Mouse (Mus musculus) right cerebral cortex, adult 18-20 months (tissue): Measurements from ENCODE around the gene Cd72.

Source experiments
- DNase-seq: peaks from one replicate; pipeline ENCODE4 v3.0.0; 2022; ENCODE audit warnings: mixed read lengths

Gene Cd72

DNA sequence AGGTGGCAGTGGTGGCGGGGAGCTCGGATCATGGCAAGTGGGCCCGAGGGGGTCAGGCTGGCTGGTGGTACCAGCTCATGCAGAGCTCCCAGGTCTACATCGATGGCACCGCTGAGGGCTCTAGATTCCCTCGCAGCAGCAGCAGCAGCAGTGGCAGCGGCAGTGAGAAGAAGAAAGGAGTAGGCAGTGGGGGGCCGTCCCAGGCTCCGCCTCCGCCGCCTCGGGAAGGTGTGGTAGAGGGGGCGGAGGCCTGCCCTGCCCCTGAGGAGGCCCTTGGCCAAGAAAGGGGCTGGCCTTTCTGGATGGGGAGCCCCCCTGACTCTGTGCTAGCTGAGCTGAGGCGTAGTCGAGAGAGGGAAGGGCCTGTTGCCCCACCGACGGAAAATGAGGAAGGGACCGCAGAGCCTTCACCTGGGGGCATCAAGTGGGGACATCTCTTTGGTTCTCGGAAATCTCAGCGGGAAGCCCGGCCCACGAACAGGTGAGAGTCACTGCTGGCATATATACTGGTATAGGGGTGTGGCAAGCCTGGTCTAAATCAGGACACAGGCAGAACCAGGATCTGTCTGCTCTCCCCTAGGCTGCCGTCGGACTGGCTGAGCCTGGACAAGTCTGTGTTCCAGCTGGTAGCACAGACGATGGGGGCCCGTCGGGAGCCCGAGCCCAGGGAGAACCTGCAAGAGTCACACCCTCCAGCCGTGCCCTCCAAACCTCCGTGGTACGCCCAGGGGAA, 28.6 kb downstream of the Cd72 start:
- no peak for DNase-seq

DNA sequence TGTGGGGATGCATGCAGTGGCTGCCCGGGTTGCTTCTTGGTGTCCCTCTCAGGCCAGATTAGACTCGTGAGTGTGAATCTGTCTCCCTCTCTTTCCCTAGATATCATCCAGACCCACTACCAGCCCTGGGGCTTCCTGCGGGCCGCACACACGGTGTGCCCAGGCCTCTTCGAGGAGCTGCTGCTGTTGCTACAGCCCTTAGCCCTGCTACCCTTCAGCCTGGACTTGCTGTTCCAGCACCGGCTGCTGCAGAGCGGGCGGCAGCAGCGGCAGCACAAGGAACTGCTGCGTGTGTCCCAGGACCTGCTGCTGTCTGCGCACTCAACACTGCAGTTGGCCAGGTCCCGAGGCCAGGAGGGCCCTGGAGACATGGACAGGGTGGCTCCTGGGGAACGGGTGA, 29.2 kb downstream of the Cd72 start:
- no peak for DNase-seq

- no peak for DNase-seq
Measured at GRCm38 (mm10) chr4:43424072-43424471, 30.4 kb downstream of the Cd72 start.

DNA sequence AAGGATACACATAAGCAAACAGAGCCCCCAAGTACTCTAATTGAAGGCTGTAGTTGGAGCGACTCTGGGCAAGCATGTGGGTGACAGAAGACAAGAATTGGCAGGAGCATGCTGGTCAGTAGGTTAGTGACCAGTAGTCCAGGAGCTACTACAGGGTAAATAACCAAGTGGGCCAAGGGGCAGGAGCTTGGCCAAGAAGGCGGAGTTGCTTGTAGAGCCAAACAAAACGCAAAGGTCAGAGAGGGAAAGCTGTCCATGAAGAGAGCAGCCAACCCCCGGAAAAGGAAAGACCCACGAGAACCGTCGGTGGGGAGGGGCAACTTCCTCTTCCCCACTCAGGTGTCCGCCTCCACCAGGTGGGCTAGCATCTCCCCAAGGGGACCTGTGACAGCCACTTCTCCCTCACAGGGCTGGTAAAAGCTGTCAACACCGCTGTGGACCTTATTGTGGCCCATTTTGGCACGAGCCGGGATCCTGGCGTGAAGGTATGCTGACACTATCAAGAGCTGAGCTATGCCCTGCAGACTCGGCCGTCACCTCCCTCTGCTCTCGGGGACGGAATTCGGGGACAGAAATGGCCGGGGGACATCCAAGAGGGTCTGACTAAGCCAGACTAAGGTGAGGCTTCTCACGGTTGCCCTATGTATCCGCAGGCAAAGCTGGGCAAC, 31.0 kb downstream of the Cd72 start:
- DNase-seq, result no peak

GRCm38 (mm10) chr4:43421632-43422240, 32.7 kb downstream of the Cd72 start:
- DNase-seq, result no peak

- DNase-seq, result peak; percentile 69
Measured at GRCm38 (mm10) chr4:43420305-43420704, 34.1 kb downstream of the Cd72 start.

- DNase-seq, result no peak
Measured at GRCm38 (mm10) chr4:43419801-43420281, 34.6 kb downstream of the Cd72 start.

DNA sequence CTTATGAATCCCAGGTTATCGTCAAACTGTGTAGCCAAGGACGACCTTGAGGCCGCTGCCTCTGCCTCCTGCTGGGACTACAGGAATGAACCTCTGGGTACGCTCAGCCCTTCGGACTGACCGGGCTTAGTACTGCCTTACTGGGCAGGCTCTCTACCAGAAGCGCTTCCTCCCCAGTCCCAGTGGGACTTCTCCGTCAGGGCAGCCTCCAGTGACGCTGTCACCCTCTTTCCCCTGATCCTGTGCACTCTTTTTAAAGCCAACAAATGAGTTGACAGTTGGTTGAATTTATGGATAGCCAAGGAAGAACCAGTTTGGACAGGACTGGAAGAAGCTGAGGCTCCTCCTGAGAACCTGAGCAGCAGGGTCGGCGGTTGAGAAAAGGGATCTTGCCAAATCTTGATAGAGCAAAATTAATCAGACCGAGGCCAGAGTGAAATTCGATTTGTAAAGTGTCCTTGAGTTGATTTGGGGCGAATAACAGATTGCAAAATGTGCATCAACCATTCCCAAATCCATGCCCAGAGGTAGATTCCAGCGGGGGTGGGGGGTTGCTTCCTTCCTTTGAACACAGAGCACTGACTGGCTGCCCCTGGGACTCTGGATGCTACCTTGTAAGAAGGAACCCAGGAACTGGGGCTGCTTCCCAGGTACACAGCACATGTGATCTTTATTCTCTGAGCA, 35.3 kb downstream of the Cd72 start:
- no peak for DNase-seq

DNA sequence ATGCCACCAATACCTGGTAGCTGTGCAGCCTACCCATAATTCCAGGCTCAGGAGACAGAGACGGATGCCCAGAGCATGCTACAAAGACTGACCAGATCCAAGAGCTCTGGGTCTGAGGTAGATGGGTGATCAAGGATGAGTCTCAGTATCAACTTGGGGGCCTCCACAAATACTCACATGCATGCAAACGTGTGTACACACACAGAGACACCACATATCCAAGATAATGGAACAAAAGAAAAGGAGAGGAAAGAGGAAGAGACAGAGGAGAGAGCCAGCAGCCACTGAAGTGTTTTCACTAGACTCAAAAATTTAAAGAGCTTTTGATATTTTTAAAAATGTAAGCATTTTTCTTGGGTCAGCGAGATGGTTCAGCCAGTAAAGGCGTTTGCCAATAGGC, 36.0 kb downstream of the Cd72 start:
- no peak for DNase-seq

- DNase-seq, result no peak
Measured at GRCm38 (mm10) chr4:43417269-43418062, 37.0 kb downstream of the Cd72 start.

- DNase-seq, result no peak
Measured at GRCm38 (mm10) chr4:43416071-43416490, 38.3 kb downstream of the Cd72 start.

- no peak for DNase-seq
Measured at GRCm38 (mm10) chr4:43415221-43416070, 39.0 kb downstream of the Cd72 start.

DNA sequence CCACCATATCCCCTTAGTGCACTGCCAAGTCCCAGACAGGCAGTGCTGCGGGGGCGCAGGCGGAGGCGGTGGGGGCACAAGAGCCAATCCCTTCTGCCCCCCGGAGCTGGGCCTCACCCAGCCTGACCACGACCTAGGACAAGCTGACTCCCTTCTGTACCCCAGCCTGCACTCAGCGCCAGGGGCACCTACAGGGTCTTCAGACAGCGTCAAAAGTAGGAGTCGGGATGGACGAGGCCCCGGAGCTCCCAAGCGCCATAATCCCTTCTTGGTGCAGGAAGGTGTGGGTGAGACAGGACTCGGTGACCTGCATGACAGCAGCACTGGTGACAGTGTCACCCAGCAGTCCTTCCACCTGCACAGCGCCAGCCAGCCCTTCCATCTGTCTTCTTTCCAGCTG, 39.7 kb downstream of the Cd72 start:
- no peak for DNase-seq

- no peak for DNase-seq
Measured at GRCm38 (mm10) chr4:43407071-43407920, 47.1 kb downstream of the Cd72 start.

DNA sequence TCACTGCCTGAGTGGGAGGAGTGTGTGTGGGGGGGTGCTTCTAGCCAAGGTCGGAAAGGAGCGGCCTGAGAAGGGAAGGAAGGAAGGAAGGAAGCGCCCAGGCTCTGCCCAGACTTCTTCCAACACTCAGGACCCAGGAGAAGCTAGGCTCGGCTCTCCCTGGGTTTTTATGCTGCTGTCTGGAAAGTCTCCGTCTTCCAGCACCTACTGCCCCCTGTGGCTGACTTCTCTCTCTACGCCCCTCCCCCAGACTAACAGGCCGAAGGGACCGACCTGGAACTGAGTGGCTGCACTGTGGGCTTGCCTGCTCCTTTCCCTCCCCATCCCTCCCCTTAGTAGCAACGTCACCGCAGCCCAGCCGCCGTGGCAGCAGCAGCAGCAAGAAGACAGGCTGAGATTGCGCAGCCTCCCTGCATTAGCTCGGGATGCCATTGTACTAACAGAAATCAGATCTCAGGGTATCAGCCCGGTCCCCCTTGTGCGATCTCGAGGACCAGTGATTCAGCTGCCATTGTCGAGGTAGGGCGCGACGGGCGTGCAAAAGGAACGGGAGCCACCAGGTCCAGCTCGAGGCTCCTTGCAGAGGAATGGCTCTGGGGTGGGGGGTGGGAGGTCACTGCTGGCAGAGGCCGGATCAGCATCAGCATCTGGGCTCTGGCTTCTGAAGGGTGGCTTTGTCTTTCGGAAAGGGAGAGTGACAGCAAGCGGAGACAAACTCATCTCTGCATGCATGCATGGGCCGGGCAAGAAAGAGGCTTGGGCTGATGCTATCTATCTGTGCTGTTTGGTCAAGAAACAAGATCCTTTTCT, 48.1 kb downstream of the Cd72 start:
- DNase-seq, result peak; percentile 80

GRCm38 (mm10) chr4:43404697-43405096, 49.7 kb downstream of the Cd72 start:
- no peak for DNase-seq

- no peak for DNase-seq
Measured at GRCm38 (mm10) chr4:43402212-43402611, 52.2 kb downstream of the Cd72 start.

DNA sequence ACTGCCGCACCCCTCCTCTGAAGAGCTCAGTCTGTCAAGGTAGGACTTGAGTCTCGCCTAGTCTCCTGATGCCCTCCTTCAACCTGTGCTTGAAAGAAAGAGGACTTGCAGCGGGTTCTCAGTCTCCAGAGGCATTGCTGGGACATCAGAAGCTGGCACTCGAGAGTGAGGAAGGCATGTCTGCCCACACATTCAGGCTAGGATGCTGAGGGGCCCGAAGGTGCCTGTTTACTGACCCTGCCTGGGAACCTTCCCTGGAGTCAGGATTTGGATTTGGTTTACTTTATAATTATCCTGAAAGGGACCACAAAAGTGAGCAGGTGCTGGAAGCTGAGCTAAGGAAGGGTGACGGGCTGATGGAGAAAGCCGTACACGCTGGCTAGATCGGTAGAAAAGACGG, 52.9 kb downstream of the Cd72 start:
- no peak for DNase-seq

- DNase-seq, result no peak
Measured at GRCm38 (mm10) chr4:43400976-43401375, 53.5 kb downstream of the Cd72 start.
